Mouse (Mus musculus): Measurements from ENCODE around the gene Acad12. TPM values are rescaled to one million over a fixed set of nuclear protein-coding genes. Genes with fewer than 3 reads are reported as not detected.
"Not testable (repeated sequence)": the region's sequence is repeated elsewhere in the genome, so short reads cannot be mapped to it uniquely, and the experiment has no call there.

The Acad12 gene
- polyA plus RNA-seq, 1 experiment = 5.8 TPM

- Histone ChIP-seq H3K27ac (ENCODE audit: insufficient read depth, low read length) (no peak overlapping the region), H3K27me3 (ENCODE audit: control insufficient read depth, insufficient read depth, low read length, poor library complexity, severe bottlenecking) (no peaks in the 10 kb centered on the region), H3K4me1 (ENCODE audit: control insufficient read depth, insufficient read depth, low read length) (no peaks in the 10 kb centered on the region), H3K9me3 (replicated peaks; ENCODE audit: control insufficient read depth, insufficient read depth, low read length, poor library complexity, severe bottlenecking) (no peaks in the 10 kb centered on the region), H3K36me3 (ENCODE audit: control insufficient read depth, insufficient read depth, low read length, poor library complexity, severe bottlenecking) (no peaks in the 10 kb centered on the region), H3K9ac (ENCODE audit: low read depth, poor library complexity, severe bottlenecking) (no peak overlapping the region), H3K4me3 (ENCODE audit: low read depth, low read length) (no peak overlapping the region)
- TF ChIP-seq POLR2A (IDR thresholded peaks at IDR 0.05; ENCODE audit: insufficient read depth, low read length) (no peak), CTCF (IDR thresholded peaks at IDR 0.05; ENCODE audit: low read depth, low read length) (peak; percentile 88)
Observed at GRCm38 (mm10) chr5:121627871-121628270, 9.1 kb upstream of the Acad12 start.

- Histone ChIP-seq H3K9me3 (replicated peaks; ENCODE audit: control insufficient read depth, insufficient read depth, low read length, poor library complexity, severe bottlenecking) (no peaks in the 10 kb centered on the region), H3K4me3 (ENCODE audit: low read depth, low read length) (no peak overlapping the region), H3K9ac (ENCODE audit: low read depth, poor library complexity, severe bottlenecking) (no peak overlapping the region), H3K27ac (ENCODE audit: insufficient read depth, low read length) (no peak overlapping the region), H3K4me1 (ENCODE audit: control insufficient read depth, insufficient read depth, low read length) (no peaks in the 10 kb centered on the region), H3K27me3 (ENCODE audit: control insufficient read depth, insufficient read depth, low read length, poor library complexity, severe bottlenecking) (no peaks in the 10 kb centered on the region), H3K36me3 (ENCODE audit: control insufficient read depth, insufficient read depth, low read length, poor library complexity, severe bottlenecking) (no peaks in the 10 kb centered on the region)
- TF ChIP-seq CTCF (IDR thresholded peaks at IDR 0.05; ENCODE audit: low read depth, low read length) (no peak), POLR2A (IDR thresholded peaks at IDR 0.05; ENCODE audit: insufficient read depth, low read length) (no peak), EP300 (IDR thresholded peaks at IDR 0.05; ENCODE audit: insufficient read depth, low read depth, low read length) (no peak)
Observed at GRCm38 (mm10) chr5:121623241-121623640, 4.5 kb upstream of the Acad12 start.

- no peaks in the 10 kb centered on the region for H3K4me1 ChIP-seq (ENCODE audit: control insufficient read depth, insufficient read depth, low read length)
- no peak overlapping the region for H3K9ac ChIP-seq (ENCODE audit: low read depth, poor library complexity, severe bottlenecking)
- H3K27ac ChIP-seq (ENCODE audit: insufficient read depth, low read length) = no peak overlapping the region
- no peak overlapping the region for H3K4me3 ChIP-seq (ENCODE audit: low read depth, low read length)
- H3K9me3 ChIP-seq (replicated peaks; ENCODE audit: control insufficient read depth, insufficient read depth, low read length, poor library complexity, severe bottlenecking) = no peaks in the 10 kb centered on the region
- TF ChIP-seq EP300 (IDR thresholded peaks at IDR 0.05; ENCODE audit: insufficient read depth, low read depth, low read length) = no peak
- no peak for TF ChIP-seq POLR2A (IDR thresholded peaks at IDR 0.05; ENCODE audit: insufficient read depth, low read length)
- H3K27me3 ChIP-seq (ENCODE audit: control insufficient read depth, insufficient read depth, low read length, poor library complexity, severe bottlenecking) = no peaks in the 10 kb centered on the region
- no peaks in the 10 kb centered on the region for H3K36me3 ChIP-seq (ENCODE audit: control insufficient read depth, insufficient read depth, low read length, poor library complexity, severe bottlenecking)
Observed at GRCm38 (mm10) chr5:121621102-121621501, 2.4 kb upstream of the Acad12 start.

GRCm38 (mm10) chr5:121614921-121615320 lies 3.8 kb downstream of the Acad12 start:
- not testable (repeated sequence) for H3K27me3 ChIP-seq (ENCODE audit: control insufficient read depth, insufficient read depth, low read length, poor library complexity, severe bottlenecking); H3K9ac ChIP-seq (ENCODE audit: low read depth, poor library complexity, severe bottlenecking); H3K27ac ChIP-seq (ENCODE audit: insufficient read depth, low read length); H3K4me1 ChIP-seq (ENCODE audit: control insufficient read depth, insufficient read depth, low read length); H3K36me3 ChIP-seq (ENCODE audit: control insufficient read depth, insufficient read depth, low read length, poor library complexity, severe bottlenecking); H3K9me3 ChIP-seq (replicated peaks; ENCODE audit: control insufficient read depth, insufficient read depth, low read length, poor library complexity, severe bottlenecking); H3K4me3 ChIP-seq (ENCODE audit: low read depth, low read length)

- no peaks in the 10 kb centered on the region for H3K4me1 ChIP-seq (ENCODE audit: control insufficient read depth, insufficient read depth, low read length)
- no peak for TF ChIP-seq CTCF (IDR thresholded peaks at IDR 0.05; ENCODE audit: low read depth, low read length)
- no peak for TF ChIP-seq EP300 (IDR thresholded peaks at IDR 0.05; ENCODE audit: insufficient read depth, low read depth, low read length)
- no peak for TF ChIP-seq POLR2A (IDR thresholded peaks at IDR 0.05; ENCODE audit: insufficient read depth, low read length)
- no peaks in the 10 kb centered on the region for H3K36me3 ChIP-seq (ENCODE audit: control insufficient read depth, insufficient read depth, low read length, poor library complexity, severe bottlenecking)
Observed at GRCm38 (mm10) chr5:121612036-121612435, 6.7 kb downstream of the Acad12 start.

GRCm38 (mm10) chr5:121609556-121610135 lies 9.1 kb downstream of the Acad12 start:
- H3K36me3 ChIP-seq (ENCODE audit: control insufficient read depth, insufficient read depth, low read length, poor library complexity, severe bottlenecking); H3K4me1 ChIP-seq (ENCODE audit: control insufficient read depth, insufficient read depth, low read length); H3K27me3 ChIP-seq (ENCODE audit: control insufficient read depth, insufficient read depth, low read length, poor library complexity, severe bottlenecking); H3K4me3 ChIP-seq (ENCODE audit: low read depth, low read length); H3K27ac ChIP-seq (ENCODE audit: insufficient read depth, low read length); H3K9ac ChIP-seq (ENCODE audit: low read depth, poor library complexity, severe bottlenecking); H3K9me3 ChIP-seq (replicated peaks; ENCODE audit: control insufficient read depth, insufficient read depth, low read length, poor library complexity, severe bottlenecking): not testable (repeated sequence)
- peak; percentile 53 for TF ChIP-seq CTCF (IDR thresholded peaks at IDR 0.05; ENCODE audit: low read depth, low read length)

More at GRCm38 (mm10) chr5:121612036-121612435, 6.7 kb downstream of the Acad12 start:
- Histone ChIP-seq H3K9me3 (replicated peaks; ENCODE audit: control insufficient read depth, insufficient read depth, low read length, poor library complexity, severe bottlenecking) (no peaks in the 10 kb centered on the region), H3K27ac (ENCODE audit: insufficient read depth, low read length) (no peak overlapping the region), H3K4me3 (ENCODE audit: low read depth, low read length) (no peak overlapping the region), H3K27me3 (ENCODE audit: control insufficient read depth, insufficient read depth, low read length, poor library complexity, severe bottlenecking) (no peaks in the 10 kb centered on the region), H3K9ac (ENCODE audit: low read depth, poor library complexity, severe bottlenecking) (no peak overlapping the region)
